Mouse (Mus musculus) thymus, adult 2 months (tissue): ENCODE results near the gene Zfp865. TPM values are rescaled to one million over a fixed set of nuclear protein-coding genes. Genes with fewer than 3 reads are reported as not detected.

Source experiments
- DNase-seq: peaks from one replicate; pipeline ENCODE4 v3.0.0; 2021
- H3K27ac ChIP-seq: fragments of 200-500 bp; 2 replicates; pipeline ENCODE4 v1.5.1; 2012; ENCODE audit warnings: low read length, control low read depth; ENCODE audit not compliant: control insufficient read depth, insufficient read depth
- H3K27me3 ChIP-seq: fragments of 200-500 bp; 2 replicates; pipeline ENCODE4 v1.6.1; 2012; ENCODE audit warnings: mild to moderate bottlenecking, low read length, moderate library complexity, mixed read lengths; ENCODE audit not compliant: control insufficient read depth, insufficient read depth
- H3K36me3 ChIP-seq: fragments of 200-500 bp; 2 replicates; pipeline ENCODE4 v1.6.1; 2012; ENCODE audit warnings: mild to moderate bottlenecking, low read length, moderate library complexity; ENCODE audit not compliant: control insufficient read depth, insufficient read depth
- H3K4me1 ChIP-seq: fragments of 200-500 bp; replicated peaks from 2 replicates; pipeline ENCODE4 v1.6.1; 2012; ENCODE audit warnings: low read length; ENCODE audit not compliant: control insufficient read depth, insufficient read depth
- H3K4me3 ChIP-seq: fragments of 200-500 bp; 2 replicates; pipeline ENCODE4 v1.5.1; 2012; ENCODE audit warnings: mild to moderate bottlenecking, low read length, control low read depth, moderate library complexity; ENCODE audit not compliant: control insufficient read depth, insufficient read depth
- CTCF ChIP-seq: fragments of 200-500 bp; IDR thresholded peaks from 2 replicates; pipeline ENCODE4 v1.5.1; 2012; ENCODE audit warnings: mild to moderate bottlenecking, control low read depth, low read length, moderate library complexity, borderline replicate concordance; ENCODE audit not compliant: control insufficient read depth, poor library complexity, insufficient read depth; ENCODE audit errors: extremely low read depth
- POLR2A ChIP-seq: fragments of 200-500 bp; IDR thresholded peaks from 2 replicates; pipeline ENCODE4 v1.6.1; 2012; ENCODE audit warnings: mild to moderate bottlenecking, low read length, control low read depth, moderate library complexity; ENCODE audit not compliant: control insufficient read depth, poor library complexity, insufficient read depth; ENCODE audit errors: extremely low read depth
- WGBS: fragments of 180-500 bp; shearing (Covaris S2); methylation state at CpG from one replicate; pipeline ENCODE4 v1.1.7; 2018; 5-methylcytosine and 5-hydroxymethylcytosine counted together
- polyA plus RNA-seq: library from polyadenylated mRNA; depleted of rRNA; stranded (reverse); fragments of >200 nt; gene quantifications from 2 replicates; pipeline ENCODE4 v1.2.3, GENCODE M21; 2012; rRNA removed

Gene Zfp865
- polyA plus RNA-seq: 105 and 120 TPM in 2 replicates

- peak; percentile 99 for DNase-seq
- Histone ChIP-seq H3K27me3 (no peaks in the 10 kb centered on the region), H3K4me3 (peak within 1 kb of the TSS; percentile 66), H3K4me1 (peaks cover 12% of the 10 kb centered on the region), H3K27ac (peak within 1 kb of the TSS; percentile 83), H3K36me3 (0 out of 2 replicates have a peak, but pooled peaks cover 4% of the 10 kb centered on the region)
- TF ChIP-seq POLR2A: peak; percentile 79
- peak; percentile 68 for TF ChIP-seq CTCF
- WGBS: under 1% methylated on average over 48 of the region's 49 CpGs
Observed at GRCm38 (mm10) chr7:5020000-5020681, at the start of gene Zfp865, which contains the start of gene Ccdc106. TSS of gene Zfp865 (plus strand) at chr7:5020376. TSS of gene Ccdc106 (plus strand) at chr7:5020553.

- no peaks in the 10 kb centered on the region for H3K36me3 ChIP-seq
- H3K27me3 ChIP-seq: 0 out of 2 replicates have a peak, but pooled peaks cover 2% of the 10 kb centered on the region
- H3K27ac ChIP-seq: no peak within 1 kb of the TSS
- H3K4me1 ChIP-seq: no peaks in the 10 kb centered on the region
- TF ChIP-seq CTCF (no peak), POLR2A (no peak)
- no peak for DNase-seq
- H3K4me3 ChIP-seq: no peak within 1 kb of the TSS
- WGBS: 40% methylated on average over 6 of the region's 6 CpGs
Observed at GRCm38 (mm10) chr7:4971068-4971467, 49.1 kb upstream of the Zfp865 start, which contains the start of gene Sbk3. TSS of gene Sbk3 (minus strand) at chr7:4971168.

- TF ChIP-seq POLR2A (no peak), CTCF (no peak)
- DNase-seq: no peak
- Histone ChIP-seq H3K27ac (no peak overlapping the region), H3K27me3 (0 out of 2 replicates have a peak, but pooled peaks cover 2% of the 10 kb centered on the region), H3K4me1 (no peaks in the 10 kb centered on the region), H3K4me3 (no peak overlapping the region), H3K36me3 (no peaks in the 10 kb centered on the region)
- 34% methylated on average over 7 of the region's 7 CpGs for WGBS
Observed at GRCm38 (mm10) chr7:4971710-4972109, 48.5 kb upstream of the Zfp865 start.

- TF ChIP-seq CTCF (no peak), POLR2A (no peak)
- Histone ChIP-seq H3K36me3 (no peaks in the 10 kb centered on the region), H3K4me1 (no peaks in the 10 kb centered on the region), H3K27me3 (0 out of 2 replicates have a peak, but pooled peaks cover 2% of the 10 kb centered on the region), H3K27ac (no peak overlapping the region), H3K4me3 (no peak overlapping the region)
- DNase-seq: no peak
- 57% methylated on average over 18 of the region's 18 CpGs for WGBS
Observed at GRCm38 (mm10) chr7:4972321-4973047, 47.7 kb upstream of the Zfp865 start.

GRCm38 (mm10) chr7:4975455-4975854, 44.7 kb upstream of the Zfp865 start:
- DNase-seq: no peak
- H3K27ac ChIP-seq: no peak overlapping the region
- H3K27me3 ChIP-seq: 0 out of 2 replicates have a peak, but pooled peaks cover 2% of the 10 kb centered on the region
- H3K36me3 ChIP-seq: no peaks in the 10 kb centered on the region
- TF ChIP-seq CTCF (no peak), POLR2A (no peak)
- no peaks in the 10 kb centered on the region for H3K4me1 ChIP-seq
- no peak overlapping the region for H3K4me3 ChIP-seq
- WGBS: 83% methylated on average over 4 of the region's 4 CpGs

DNA sequence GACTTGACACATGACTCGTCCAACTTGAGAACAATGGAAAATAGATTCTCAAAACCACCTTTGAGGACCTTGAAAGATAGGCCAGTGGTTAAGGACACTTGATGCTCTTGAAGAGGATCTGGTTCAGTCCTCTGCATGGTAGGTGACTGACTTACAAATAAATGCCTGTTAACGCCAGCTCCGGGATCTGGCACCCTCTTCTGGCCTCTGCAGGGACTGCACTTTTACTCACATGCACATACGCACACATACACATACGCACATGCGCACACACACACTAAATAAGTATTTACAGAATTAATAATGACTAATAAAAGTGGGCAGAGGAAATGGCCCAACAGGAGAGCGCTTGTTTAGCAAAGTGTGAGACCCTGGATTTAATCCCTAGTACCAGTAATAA, 43.3 kb upstream of the Zfp865 start:
- 0 out of 2 replicates have a peak, but pooled peaks cover 2% of the 10 kb centered on the region for H3K27me3 ChIP-seq
- no peak for DNase-seq
- TF ChIP-seq POLR2A: no peak
- no peak for TF ChIP-seq CTCF
- H3K27ac ChIP-seq: no peak overlapping the region
- no peaks in the 10 kb centered on the region for H3K4me1 ChIP-seq
- H3K36me3 ChIP-seq: no peaks in the 10 kb centered on the region
- WGBS: 97% methylated on average over 7 of the region's 7 CpGs
- H3K4me3 ChIP-seq: no peak overlapping the region
